Mouse (Mus musculus) MEL (cell line): ENCODE measurements at regions not wholly inside any gene's neighbourhood (a gene's known extent, or its start where the extent isn't known, plus 50 kb on each side); places are given as distances from the start of the nearest gene placed in this dataset.

Experiments
- DNase-seq: peaks from one replicate; pipeline ENCODE4 v3.0.0; 2011; ENCODE audit warnings: low read depth, low spot score
- H3K27ac ChIP-seq: 2 replicates; pipeline ENCODE4 v1.5.1; 2012; ENCODE audit warnings: low read depth, mild to moderate bottlenecking, control low read depth, low read length, moderate library complexity; ENCODE audit not compliant: control insufficient read depth
- H3K27me3 ChIP-seq, 2 experiments: fragments of 150-350 bp in 1 of 2; sonication (generic) in 1 of 2; 2 replicates each; pipeline ENCODE4 v1.6.1; 2012; ENCODE audit warnings: low read length in 2 of 2, mild to moderate bottlenecking in 2 of 2, improper control_type of control experiment in 1 of 2, moderate library complexity in 1 of 2; ENCODE audit not compliant: insufficient read depth in 2 of 2, control insufficient read depth in 1 of 2
- H3K36me3 ChIP-seq, 2 experiments: 2 replicates each; pipeline ENCODE4 v1.6.1; 2012 to 2014; ENCODE audit warnings: low read length in 2 of 2, improper control_type of control experiment in 1 of 2, inconsistent platforms in 1 of 2, mild to moderate bottlenecking in 1 of 2; ENCODE audit not compliant: insufficient read depth in 2 of 2, control insufficient read depth in 1 of 2
- H3K4me1 ChIP-seq, 2 experiments: fragments of 150-350 bp in 1 of 2; sonication (generic) in 1 of 2; 2 replicates each; pipeline ENCODE4 v1.6.1; 2012; ENCODE audit warnings: low read length in 2 of 2, improper control_type of control experiment in 1 of 2, mild to moderate bottlenecking in 1 of 2; ENCODE audit not compliant: insufficient read depth in 2 of 2, control insufficient read depth in 1 of 2
- H3K4me3 ChIP-seq, 2 experiments: fragments of 150-350 bp in 1 of 2; sonication (generic) in 1 of 2; 2 replicates each; pipeline ENCODE4 v1.5.1; 2012; ENCODE audit warnings: low read depth in 2 of 2, low read length in 2 of 2, mild to moderate bottlenecking in 2 of 2, moderate library complexity in 2 of 2, control low read depth in 1 of 2, improper control_type of control experiment in 1 of 2; ENCODE audit not compliant: control insufficient read depth in 1 of 2, insufficient read depth in 1 of 2
- H3K79me2 ChIP-seq: 2 replicates; pipeline ENCODE4 v1.6.1; 2012; ENCODE audit warnings: mild to moderate bottlenecking, low read length, moderate library complexity; ENCODE audit not compliant: control insufficient read depth, poor library complexity, insufficient read depth
- H3K9ac ChIP-seq: 2 replicates; pipeline ENCODE4 v1.6.1; 2012; ENCODE audit warnings: low read depth, mild to moderate bottlenecking, control low read depth, low read length, moderate library complexity; ENCODE audit not compliant: control insufficient read depth, poor library complexity, severe bottlenecking
- H3K9me3 ChIP-seq: fragments of 150-350 bp; sonication (generic); replicated peaks from 2 replicates; pipeline ENCODE4 v1.6.1; 2012; ENCODE audit warnings: mild to moderate bottlenecking, low read length, improper control_type of control experiment, moderate library complexity; ENCODE audit not compliant: insufficient read depth
- BHLHE40 ChIP-seq: IDR thresholded peaks from 2 replicates; pipeline ENCODE4 v1.6.1; 2012; ENCODE audit warnings: low read depth, mild to moderate bottlenecking, inconsistent platforms, low read length, improper control_type of control experiment, borderline replicate concordance
- CHD2 ChIP-seq: IDR thresholded peaks from 2 replicates; pipeline ENCODE4 v1.6.1; 2011; ENCODE audit warnings: low read length, improper control_type of control experiment
- CTCF ChIP-seq, 3 experiments: IDR thresholded peaks in 2 of 3; conservative IDR thresholded peaks in 1 of 3; 2 replicates each; pipeline ENCODE4 v1.5.1; 2011 to 2012; ENCODE audit warnings: low read length in 3 of 3, low read depth in 2 of 3, mild to moderate bottlenecking in 2 of 3, improper control_type of control experiment in 1 of 3, inconsistent platforms in 1 of 3, mixed read lengths in 1 of 3, moderate library complexity in 1 of 3; ENCODE audit not compliant: control insufficient read depth in 1 of 3, insufficient read depth in 1 of 3, poor library complexity in 1 of 3, severe bottlenecking in 1 of 3
- E2F4 ChIP-seq: IDR thresholded peaks from 2 replicates; pipeline ENCODE4 v1.6.1; 2011; ENCODE audit warnings: low read depth, low read length, improper control_type of control experiment, borderline replicate concordance
- EP300 ChIP-seq, 2 experiments: IDR thresholded peaks; 2 replicates each; pipeline ENCODE4 v1.6.1; 2011; ENCODE audit warnings: improper control_type of control experiment in 2 of 2, low read length in 2 of 2, low read depth in 1 of 2, mild to moderate bottlenecking in 1 of 2
- ETS1 ChIP-seq: IDR thresholded peaks from 2 replicates; pipeline ENCODE4 v1.6.1; 2012; ENCODE audit warnings: low read depth, mild to moderate bottlenecking, inconsistent platforms, low read length, improper control_type of control experiment, moderate library complexity
- GABPA ChIP-seq: IDR thresholded peaks from 2 replicates; pipeline ENCODE4 v1.6.1; 2012; ENCODE audit warnings: low read depth, mild to moderate bottlenecking, inconsistent platforms, low read length, improper control_type of control experiment, moderate library complexity
- HCFC1 ChIP-seq: IDR thresholded peaks from 2 replicates; pipeline ENCODE4 v1.6.1; 2012; ENCODE audit warnings: low read depth, mild to moderate bottlenecking, inconsistent platforms, low read length, improper control_type of control experiment, moderate library complexity
- KAT2A ChIP-seq: conservative IDR thresholded peaks from 2 replicates; pipeline ENCODE4 v1.6.1; 2012; ENCODE audit warnings: low read depth, low read length, improper control_type of control experiment, inconsistent platforms
- MEF2A ChIP-seq: IDR thresholded peaks from 2 replicates; pipeline ENCODE4 v1.6.1; 2014; ENCODE audit warnings: low read depth, mild to moderate bottlenecking, inconsistent platforms, low read length, improper control_type of control experiment; ENCODE audit not compliant: poor library complexity, insufficient replicate concordance, severe bottlenecking; ENCODE audit errors: extremely low read depth
- NRF1 ChIP-seq: IDR thresholded peaks from 2 replicates; pipeline ENCODE4 v1.6.1; 2014; ENCODE audit warnings: low read depth, mild to moderate bottlenecking, inconsistent platforms, low read length, improper control_type of control experiment, moderate library complexity; ENCODE audit not compliant: poor library complexity, insufficient read depth, severe bottlenecking
- POLR2AphosphoS2 ChIP-seq: IDR thresholded peaks from 2 replicates; pipeline ENCODE4 v1.6.1; 2011; ENCODE audit warnings: low read length, improper control_type of control experiment
- POLR2AphosphoS5 ChIP-seq: IDR thresholded peaks from 2 replicates; pipeline ENCODE4 v1.6.1; 2012; ENCODE audit warnings: low read depth, borderline replicate concordance, mild to moderate bottlenecking, inconsistent platforms, low read length, moderate library complexity, mixed read lengths
- RCOR1 ChIP-seq: IDR thresholded peaks from 2 replicates; pipeline ENCODE4 v1.6.1; 2012; ENCODE audit warnings: low read depth, mild to moderate bottlenecking, inconsistent platforms, low read length, improper control_type of control experiment
- SIN3A ChIP-seq: IDR thresholded peaks from 2 replicates; pipeline ENCODE4 v1.6.1; 2012; ENCODE audit warnings: low read length, improper control_type of control experiment, inconsistent platforms
- USF1 ChIP-seq: IDR thresholded peaks from 2 replicates; pipeline ENCODE4 v1.6.1; 2014; ENCODE audit warnings: low read depth, mild to moderate bottlenecking, inconsistent platforms, low read length, improper control_type of control experiment, moderate library complexity
- USF2 ChIP-seq, 2 experiments: IDR thresholded peaks; 2 replicates each; pipeline ENCODE4 v1.6.1; 2011 to 2012; ENCODE audit warnings: improper control_type of control experiment in 2 of 2, low read length in 2 of 2, borderline replicate concordance in 1 of 2, inconsistent platforms in 1 of 2, low read depth in 1 of 2, mild to moderate bottlenecking in 1 of 2; ENCODE audit not compliant: insufficient read depth in 1 of 2
- ZKSCAN1 ChIP-seq: IDR thresholded peaks from 2 replicates; pipeline ENCODE4 v1.6.1; 2012; ENCODE audit warnings: low read depth, mild to moderate bottlenecking, inconsistent platforms, low read length, improper control_type of control experiment, moderate library complexity
- ZNF384 ChIP-seq: IDR thresholded peaks from 2 replicates; pipeline ENCODE4 v1.6.1; 2012; ENCODE audit warnings: low read depth, mild to moderate bottlenecking, inconsistent platforms, low read length, improper control_type of control experiment

DNA sequence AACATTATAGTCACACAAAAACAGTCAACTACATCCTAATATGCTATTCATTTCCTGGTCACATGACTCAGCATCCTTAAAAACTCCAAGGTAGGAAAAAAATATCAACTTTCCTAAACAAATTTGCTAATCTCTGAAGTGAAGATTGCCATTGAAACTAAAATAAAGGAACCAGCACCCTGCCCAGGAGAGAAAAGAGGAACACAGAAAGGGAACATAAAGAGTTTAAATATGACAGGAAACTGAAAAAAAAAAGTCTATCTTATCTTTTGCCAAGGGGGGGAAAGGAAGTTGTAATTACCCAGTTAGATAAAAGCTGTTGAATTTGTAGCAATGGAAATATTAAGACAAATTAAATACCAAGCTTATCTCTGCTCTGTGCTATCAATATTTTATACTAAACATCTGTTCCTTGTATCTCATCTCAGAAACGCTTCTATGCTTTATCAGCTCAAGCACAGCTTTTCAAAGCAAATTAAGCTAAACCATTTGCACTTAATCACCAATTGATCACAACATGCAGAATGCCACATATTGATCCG is 888.1 kb upstream of the Tenm2 start (continued):
- TF ChIP-seq HCFC1, result no peak
- TF ChIP-seq SIN3A, result peak; percentile 63
- peak; percentile 89 for TF ChIP-seq ETS1
- TF ChIP-seq USF2 (IDR thresholded peaks at IDR 0.05; ENCODE audit: borderline replicate concordance in 1 of 2, insufficient read depth in 1 of 2, low read depth in 1 of 2, low read length in 2 of 2), result no peak
- TF ChIP-seq POLR2AphosphoS5, result no peak
- no peak for TF ChIP-seq ZKSCAN1

DNA sequence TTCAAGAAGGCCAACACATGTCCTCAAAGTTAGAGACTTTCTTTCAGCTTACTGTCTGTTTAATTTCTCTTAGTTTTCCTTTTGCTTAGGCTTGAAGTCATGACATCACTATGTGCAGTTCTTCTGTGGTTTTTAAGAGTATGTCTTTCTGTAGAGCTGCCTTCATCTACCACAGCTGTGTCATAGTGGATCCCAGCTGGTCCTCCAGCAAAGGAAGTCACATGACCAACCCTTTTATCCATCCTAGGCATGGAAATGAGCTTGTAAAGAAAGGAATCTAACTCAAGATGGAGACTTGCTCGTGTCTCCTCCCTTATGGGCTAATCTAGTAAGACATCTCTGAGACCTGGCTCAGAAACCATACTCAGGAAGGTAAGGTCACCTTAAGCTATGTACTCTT is 886.7 kb upstream of the Tenm2 start:
- Histone ChIP-seq H3K4me3 (no peak overlapping the region), H3K79me2 (no peaks in the 10 kb centered on the region), H3K4me1 (peaks cover 11 to 34% of the 10 kb centered on the region in 2 experiments), H3K27ac (no peak overlapping the region), H3K27me3 (no peaks in the 10 kb centered on the region), H3K9me3 (no peaks in the 10 kb centered on the region), H3K36me3 (peaks cover 0 to 33% of the 10 kb centered on the region in 2 experiments; a peak in 2 of 4 replicates), H3K9ac (no peak overlapping the region)
- peak; percentile 52; the same call in 1 of the 2 replicates for TF ChIP-seq ETS1
- TF ChIP-seq USF1, result peak; percentile 73
- TF ChIP-seq GABPA, result no peak
- TF ChIP-seq POLR2AphosphoS2, result no peak
- TF ChIP-seq EP300 (IDR thresholded peaks at IDR 0.05; ENCODE audit: low read depth in 1 of 2, low read length in 2 of 2), result no peak; a peak in 1 of 4 replicates
- TF ChIP-seq ZNF384, result no peak
- TF ChIP-seq E2F4, result no peak
- DNase-seq, result no peak

DNA sequence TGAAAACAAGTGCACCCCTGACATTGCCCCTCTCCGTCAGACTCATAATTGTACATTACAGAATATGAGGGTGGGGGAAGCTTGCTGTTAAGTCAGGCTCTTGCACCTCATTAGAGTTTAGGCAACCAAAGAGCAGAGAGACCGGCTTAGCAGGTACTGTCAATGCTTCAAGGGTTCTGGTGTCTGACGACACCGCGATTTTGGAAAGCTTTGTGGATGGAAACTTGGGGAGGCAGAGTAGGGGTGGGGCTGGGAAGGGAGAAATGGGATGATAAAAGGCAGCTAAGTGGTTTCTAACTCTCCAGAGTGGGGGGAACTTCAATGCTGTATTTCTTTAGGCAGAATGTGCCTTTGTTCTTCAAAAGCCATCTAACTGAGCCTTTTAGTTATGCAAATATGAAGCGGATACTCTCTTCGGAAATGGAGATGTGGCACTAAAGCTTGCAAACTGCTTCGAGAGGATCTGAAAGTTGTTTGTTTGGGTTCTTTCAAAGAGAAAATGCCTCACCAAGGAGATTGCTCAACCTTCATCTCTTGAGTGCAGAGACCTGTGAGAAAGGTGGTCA is 885.4 kb upstream of the Tenm2 start:
- Histone ChIP-seq H3K9ac (no peak overlapping the region), H3K27me3 (no peaks in the 10 kb centered on the region), H3K9me3 (no peaks in the 10 kb centered on the region), H3K79me2 (no peaks in the 10 kb centered on the region), H3K36me3 (peaks cover 0 to 37% of the 10 kb centered on the region in 2 experiments; a peak in 2 of 4 replicates), H3K4me3 (no peak overlapping the region), H3K4me1 (peaks cover 11 to 38% of the 10 kb centered on the region in 2 experiments), H3K27ac (no peak overlapping the region)
- no peak for TF ChIP-seq CHD2
- no peak for TF ChIP-seq KAT2A
- no peak for TF ChIP-seq ZNF384
- no peak for TF ChIP-seq BHLHE40
- no peak for TF ChIP-seq RCOR1
- no peak for TF ChIP-seq CTCF (IDR thresholded peaks at IDR 0.05 in 2 of 3, conservative IDR thresholded peaks at IDR 0.05 in 1 of 3; ENCODE audit: control insufficient read depth in 1 of 3, insufficient read depth in 1 of 3, low read depth in 2 of 3, low read length in 3 of 3, poor library complexity in 1 of 3, severe bottlenecking in 1 of 3)
- no peak for TF ChIP-seq MEF2A
- TF ChIP-seq NRF1, result no peak
- no peak for DNase-seq
